Mouse (Mus musculus) ES-Bruce4 (cell line): Measurements from ENCODE around the gene Hist2h2aa1. TPM values are rescaled to one million over a fixed set of nuclear protein-coding genes. Genes with fewer than 3 reads are reported as not detected.

ENCODE experiments used
- H3K27ac ChIP-seq: 2 replicates; pipeline ENCODE4 v1.5.1; 2012; ENCODE audit warnings: low read length, inconsistent platforms; ENCODE audit not compliant: insufficient read depth
- H3K27me3 ChIP-seq: 2 replicates; pipeline ENCODE4 v1.6.1; 2012; ENCODE audit warnings: mild to moderate bottlenecking, low read length, inconsistent platforms; ENCODE audit not compliant: control insufficient read depth, poor library complexity, insufficient read depth, severe bottlenecking
- H3K36me3 ChIP-seq: 2 replicates; pipeline ENCODE4 v1.6.1; 2012; ENCODE audit warnings: inconsistent platforms, mild to moderate bottlenecking, low read length, moderate library complexity; ENCODE audit not compliant: control insufficient read depth, poor library complexity, insufficient read depth, severe bottlenecking
- H3K4me1 ChIP-seq: one replicate; pipeline ENCODE4 v1.8.1; 2011; ENCODE audit warnings: low read length; ENCODE audit not compliant: control insufficient read depth, insufficient read depth
- H3K4me3 ChIP-seq: 2 replicates; pipeline ENCODE4 v1.5.1; 2011; ENCODE audit warnings: low read depth, mild to moderate bottlenecking, low read length
- H3K9ac ChIP-seq: 2 replicates; pipeline ENCODE4 v1.6.1; 2012; ENCODE audit warnings: low read depth, mild to moderate bottlenecking, inconsistent platforms; ENCODE audit not compliant: poor library complexity, severe bottlenecking
- H3K9me3 ChIP-seq: replicated peaks from 2 replicates; pipeline ENCODE4 v1.6.1; 2012; ENCODE audit warnings: mild to moderate bottlenecking, low read length, inconsistent platforms; ENCODE audit not compliant: control insufficient read depth, poor library complexity, insufficient read depth, severe bottlenecking
- CTCF ChIP-seq: IDR thresholded peaks from one replicate; pipeline ENCODE4 v1.8.1; 2011; ENCODE audit warnings: low read depth, low read length
- EP300 ChIP-seq: IDR thresholded peaks from 2 replicates; pipeline ENCODE4 v1.6.1; 2011; ENCODE audit warnings: low read depth, low read length; ENCODE audit not compliant: insufficient read depth
- POLR2A ChIP-seq: IDR thresholded peaks from one replicate; pipeline ENCODE4 v1.8.1; 2011; ENCODE audit warnings: low read length; ENCODE audit not compliant: insufficient read depth
- polyA plus RNA-seq: library from polyadenylated mRNA; stranded (reverse); fragments of >200 nt; gene quantifications from 2 replicates; pipeline ENCODE4 v1.2.4, GENCODE M21; 2011; ENCODE audit warnings: low read depth; ENCODE audit not compliant: missing spikeins, insufficient read depth, insufficient read length

Gene Hist2h2aa1
- polyA plus RNA-seq, 1 experiment = not detected

DNA sequence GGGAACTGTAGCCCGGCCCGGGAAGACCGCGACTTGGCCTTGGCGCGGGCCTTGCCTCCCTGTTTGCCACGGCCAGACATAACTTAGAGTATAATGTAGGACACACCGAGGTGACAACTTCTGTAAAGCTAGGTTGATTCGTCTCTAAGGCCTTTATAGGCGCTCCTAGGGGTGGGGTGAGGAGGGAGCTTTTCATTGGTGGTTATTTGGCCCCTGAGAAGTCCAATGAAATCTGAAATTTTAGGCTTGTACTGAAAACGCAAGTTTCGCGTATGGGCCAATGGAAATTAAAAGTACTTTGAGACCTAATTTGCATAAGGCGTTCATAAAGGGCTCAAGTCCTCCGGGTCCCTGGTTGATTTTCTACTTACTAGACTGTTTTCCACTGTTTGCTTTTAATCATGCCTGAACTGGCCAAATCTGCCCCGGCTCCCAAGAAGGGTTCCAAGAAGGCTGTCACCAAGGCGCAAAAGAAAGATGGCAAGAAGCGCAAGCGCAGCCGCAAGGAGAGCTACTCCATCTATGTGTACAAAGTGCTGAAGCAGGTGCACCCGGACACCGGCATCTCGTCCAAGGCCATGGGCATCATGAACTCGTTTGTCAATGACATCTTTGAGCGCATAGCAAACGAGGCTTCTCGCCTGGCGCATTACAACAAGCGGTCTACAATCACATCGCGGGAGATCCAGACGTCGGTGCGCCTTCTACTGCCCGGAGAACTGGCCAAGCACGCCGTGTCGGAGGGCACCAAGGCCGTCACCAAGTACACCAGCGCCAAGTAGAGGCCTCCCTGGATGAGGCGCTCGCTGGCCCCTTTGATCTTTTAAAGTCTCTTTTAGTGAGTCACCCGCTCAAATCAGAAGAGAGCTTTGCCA is 24.3 kb upstream of the Hist2h2aa1 start, which contains the start of the genes Hist2h2ac and Hist2h2be:
Gene Hist2h2ac, minus strand, starts transcription at position 116 of the 875 bp plus-strand sequence.
Gene Hist2h2be, plus strand, starts transcription at position 355 of the 875 bp plus-strand sequence.
- TF ChIP-seq POLR2A (peak; percentile 84), CTCF (no peak), EP300 (0 out of 2 replicates have a peak, but pooled peaks have one; percentile 15)
- Histone ChIP-seq H3K27ac (peak within 1 kb of the TSS; percentile 98), H3K36me3 (no peaks in the 10 kb centered on the region), H3K4me1 (no peaks in the 10 kb centered on the region), H3K4me3 (peak within 1 kb of the TSS; percentile 89), H3K27me3 (no peaks in the 10 kb centered on the region), H3K9me3 (no peaks in the 10 kb centered on the region), H3K9ac (peak within 1 kb of the TSS; percentile 97)

- Histone ChIP-seq H3K4me3 (peak overlapping the region; percentile 83), H3K9ac (peak overlapping the region; percentile 63), H3K4me1 (no peaks in the 10 kb centered on the region), H3K27me3 (no peaks in the 10 kb centered on the region), H3K27ac (peak overlapping the region; percentile 46), H3K9me3 (no peaks in the 10 kb centered on the region), H3K36me3 (no peaks in the 10 kb centered on the region)
- TF ChIP-seq CTCF (no peak), POLR2A (no peak), EP300 (no peak)
These were observed 23.7 kb upstream of the Hist2h2aa1 start for GRCm38 (mm10) chr3:96221640-96222038.

GRCm38 (mm10) chr3:96222774-96223173 is 22.5 kb upstream of the Hist2h2aa1 start:
- Histone ChIP-seq H3K9ac (no peak overlapping the region), H3K9me3 (no peaks in the 10 kb centered on the region), H3K36me3 (no peaks in the 10 kb centered on the region), H3K27me3 (no peaks in the 10 kb centered on the region), H3K4me1 (no peaks in the 10 kb centered on the region), H3K4me3 (no peak overlapping the region), H3K27ac (no peak overlapping the region)
- TF ChIP-seq CTCF (no peak), EP300 (no peak), POLR2A (no peak)

DNA sequence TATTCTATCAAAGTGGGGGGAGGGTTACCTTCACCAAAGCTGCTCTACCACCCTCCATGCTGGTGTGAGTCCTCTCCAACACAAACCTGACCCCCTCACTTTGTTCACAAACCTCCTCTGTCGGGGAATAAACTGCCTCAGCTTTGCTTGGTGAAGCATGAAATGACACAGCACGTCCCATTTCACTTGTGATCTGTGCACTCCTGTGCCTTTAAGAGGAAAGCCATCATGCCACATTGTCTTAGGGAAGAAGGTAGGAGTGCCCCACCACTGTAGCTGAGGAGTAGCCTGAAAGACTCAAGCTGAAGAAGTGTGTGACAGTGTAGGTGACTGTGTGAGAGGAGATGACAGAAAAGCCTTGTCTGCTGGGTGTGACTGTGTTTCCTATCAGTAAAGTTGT is 19.9 kb upstream of the Hist2h2aa1 start:
- H3K9ac ChIP-seq = no peak overlapping the region
- TF ChIP-seq EP300 = no peak
- no peak for TF ChIP-seq POLR2A
- TF ChIP-seq CTCF = no peak
- H3K27me3 ChIP-seq = no peaks in the 10 kb centered on the region
- H3K4me1 ChIP-seq = no peaks in the 10 kb centered on the region
- no peaks in the 10 kb centered on the region for H3K36me3 ChIP-seq
- no peaks in the 10 kb centered on the region for H3K9me3 ChIP-seq
- no peak overlapping the region for H3K4me3 ChIP-seq
- no peak overlapping the region for H3K27ac ChIP-seq

DNA sequence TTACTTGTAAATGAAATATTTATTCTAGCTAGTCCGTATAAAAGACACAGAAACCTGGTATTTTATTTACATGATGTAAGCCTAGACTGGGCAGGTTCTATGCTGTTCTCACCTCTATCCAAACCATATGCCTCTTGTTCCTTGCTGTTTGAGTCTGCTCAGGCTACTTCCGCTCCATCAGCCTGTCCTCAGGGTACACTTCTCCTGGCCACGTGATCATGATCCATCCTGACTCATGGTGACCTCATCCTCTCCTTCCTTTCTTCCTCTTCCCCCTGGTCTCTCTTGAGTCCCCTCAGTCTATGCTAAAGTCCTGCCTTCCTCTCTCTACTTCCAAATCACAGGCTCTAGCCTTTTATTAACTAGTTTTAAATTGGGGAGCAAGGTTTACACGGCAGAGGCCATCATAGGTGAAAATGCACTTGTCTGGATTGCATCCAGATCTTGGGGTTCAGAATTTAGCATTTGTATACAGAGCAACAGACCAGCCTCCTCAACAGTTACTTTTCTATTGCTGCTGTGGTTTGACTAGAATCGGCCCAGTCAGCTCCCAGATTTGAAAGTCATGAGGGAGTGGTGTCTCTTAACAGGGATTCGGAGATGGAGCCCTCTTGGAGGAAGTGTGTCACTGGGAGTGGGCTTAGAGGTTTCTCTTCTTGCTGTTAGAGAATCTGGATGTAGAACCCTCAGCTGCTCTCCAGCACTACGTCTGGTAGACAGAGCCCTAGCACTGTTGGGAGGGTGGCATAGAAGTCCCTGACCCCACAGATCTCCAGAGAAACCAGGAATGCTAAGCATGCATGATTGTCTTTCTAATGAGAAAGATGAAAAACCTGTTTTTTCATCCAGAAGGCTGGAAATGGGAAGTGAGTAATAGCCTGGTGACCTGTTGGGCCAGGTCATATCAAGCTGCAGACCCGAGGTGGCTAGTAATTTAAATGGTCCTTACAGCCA is 18.3 kb upstream of the Hist2h2aa1 start:
- Histone ChIP-seq H3K27me3 (no peaks in the 10 kb centered on the region), H3K9me3 (no peaks in the 10 kb centered on the region), H3K9ac (no peak overlapping the region), H3K4me1 (no peaks in the 10 kb centered on the region), H3K27ac (no peak overlapping the region), H3K36me3 (no peaks in the 10 kb centered on the region), H3K4me3 (no peak overlapping the region)
- TF ChIP-seq CTCF (no peak), POLR2A (no peak), EP300 (no peak)
